Mouse (Mus musculus): ENCODE measurements around the gene Nemp1.

Nemp1 gene

DNA sequence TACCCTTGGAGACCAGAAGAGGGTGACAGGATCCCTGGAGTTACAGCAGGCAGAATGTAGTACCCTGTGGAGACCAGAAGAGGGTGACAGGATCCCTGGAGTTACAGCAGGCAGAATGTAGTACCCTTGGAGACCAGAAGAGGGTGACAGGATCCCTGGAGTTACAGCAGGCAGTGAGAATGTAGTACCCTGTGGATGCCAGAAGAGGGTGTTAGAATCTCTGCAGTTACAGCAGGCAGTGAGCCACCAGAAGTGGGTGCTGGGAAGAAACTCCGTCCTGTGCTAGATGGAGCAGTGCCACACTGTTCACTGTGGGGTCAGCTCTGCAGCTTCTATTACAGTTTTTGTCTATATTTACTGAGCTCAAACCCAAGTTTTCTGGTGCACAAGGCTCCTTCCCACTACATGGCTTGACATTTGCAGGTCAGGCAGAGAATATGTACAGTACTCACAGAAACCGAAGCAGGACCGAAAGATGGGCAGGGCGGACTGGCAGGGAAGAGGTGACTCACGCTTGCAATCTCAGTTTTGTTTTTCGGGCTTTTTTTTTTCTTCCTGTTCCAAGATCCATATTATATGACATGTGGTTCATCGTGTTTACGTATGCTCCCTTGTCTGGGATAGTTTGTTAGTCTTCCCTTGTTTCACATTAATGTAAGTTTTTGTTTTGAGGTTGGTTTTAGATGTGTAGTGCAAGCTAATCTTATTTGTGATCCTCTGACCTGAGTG, 8.3 kb downstream of the Nemp1 start:
- peak; percentile 82 to 94 for DNase-seq

DNA sequence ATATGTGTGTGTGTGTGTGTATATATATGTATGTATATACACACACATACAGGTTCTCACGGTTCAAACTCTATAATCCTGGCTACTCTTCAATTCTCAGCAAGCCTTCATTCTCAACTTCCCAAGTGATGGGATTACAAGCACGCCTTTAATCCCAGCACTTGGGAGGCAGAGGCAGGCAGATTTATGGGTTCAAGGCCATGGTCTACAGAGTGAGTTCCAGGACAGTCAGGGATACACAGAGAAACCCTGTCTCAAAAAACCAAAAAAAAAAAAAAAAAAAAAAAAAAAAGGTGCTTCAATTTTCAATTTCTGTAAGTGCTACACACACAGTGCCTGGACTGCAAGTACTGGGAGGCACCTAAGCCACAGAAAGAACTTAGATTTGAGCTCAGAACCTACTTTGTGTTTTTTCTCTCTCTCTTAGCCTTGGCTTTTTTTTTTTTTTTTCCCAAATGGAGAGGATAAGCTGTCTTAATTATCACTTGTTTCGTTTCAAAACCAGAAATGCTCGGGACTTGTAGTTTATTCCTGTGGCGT, 9.2 kb downstream of the Nemp1 start:
- DNase-seq: no peak

DNA sequence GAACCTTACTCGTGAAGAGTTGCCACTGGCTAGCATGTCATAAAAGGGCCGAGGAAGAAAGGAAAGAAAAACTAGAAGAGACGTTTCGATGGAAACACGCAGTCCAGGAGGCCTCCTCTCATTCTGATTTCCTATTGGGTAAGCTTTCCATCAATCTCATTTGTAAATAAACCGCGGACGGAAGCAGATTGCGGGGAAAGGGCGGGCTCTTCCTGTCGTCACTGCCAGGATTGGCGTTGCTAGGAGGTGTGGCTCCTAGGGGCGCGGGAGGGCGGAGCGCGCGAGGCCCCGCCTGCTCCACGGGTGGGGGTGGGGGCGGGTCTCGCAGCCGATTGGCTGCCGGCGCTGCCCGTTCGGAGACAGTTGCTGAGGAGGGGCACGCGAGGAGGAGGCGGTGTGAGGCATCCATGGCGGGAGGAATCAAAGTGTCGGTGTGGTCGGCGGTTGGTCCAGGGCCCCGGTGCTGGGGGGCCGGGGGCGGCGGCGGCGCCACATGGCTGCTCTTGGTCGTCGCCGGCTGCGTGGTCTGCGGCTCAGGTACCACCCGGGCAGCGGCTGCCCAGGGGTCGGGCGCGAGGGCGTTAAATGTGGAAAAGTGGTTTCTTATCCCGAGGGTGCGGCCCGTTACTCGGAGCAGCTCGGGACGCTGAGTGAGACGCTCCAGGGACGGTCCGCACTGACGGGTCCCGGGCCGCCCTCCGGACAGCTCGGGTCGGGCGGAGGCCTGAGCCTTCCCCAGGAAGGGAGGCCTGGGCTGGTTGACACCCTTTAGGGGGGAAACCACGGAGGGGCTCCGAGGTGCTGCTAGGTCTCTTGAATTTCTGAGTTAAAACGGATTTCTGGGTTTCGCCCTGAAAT, 10.2 kb downstream of the Nemp1 start:
- DNase-seq: peak; percentile 94 to 97

DNA sequence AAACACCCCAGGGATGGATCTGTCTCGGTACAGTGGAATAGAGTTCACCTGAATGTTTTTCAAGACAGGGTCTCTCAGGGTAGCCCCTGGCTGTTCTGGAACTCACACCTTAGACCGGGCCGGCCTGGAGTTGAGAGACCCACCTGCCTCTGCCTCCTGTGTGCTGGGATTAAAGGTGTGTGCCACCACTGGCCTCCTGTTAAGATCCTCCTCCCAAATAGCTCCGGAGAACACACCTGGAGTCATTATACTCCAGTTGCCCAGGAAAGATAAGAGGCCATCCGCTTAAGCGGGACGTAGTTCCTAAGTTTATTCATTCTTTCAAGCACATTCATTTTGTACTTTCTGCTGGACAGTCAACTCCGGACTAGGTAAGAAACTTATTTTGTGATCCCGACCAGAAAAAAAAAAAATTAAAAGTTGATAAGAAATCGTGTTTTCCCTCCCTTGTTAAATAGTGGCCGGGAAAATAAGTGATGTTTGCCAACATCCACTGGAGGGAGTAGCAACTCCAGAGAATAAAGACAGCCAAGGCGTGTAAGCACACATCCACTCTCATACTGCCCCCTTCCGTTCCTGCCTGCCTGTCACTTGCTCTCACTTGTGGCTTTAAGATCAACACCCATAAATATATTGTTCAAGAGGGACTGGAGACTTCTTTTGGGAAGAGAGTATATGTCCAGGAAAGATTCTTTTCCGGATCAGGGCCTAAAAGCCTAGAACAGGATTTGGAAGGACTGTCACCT, 11.1 kb downstream of the Nemp1 start:
- peak; percentile 73 to 82 for DNase-seq

DNA sequence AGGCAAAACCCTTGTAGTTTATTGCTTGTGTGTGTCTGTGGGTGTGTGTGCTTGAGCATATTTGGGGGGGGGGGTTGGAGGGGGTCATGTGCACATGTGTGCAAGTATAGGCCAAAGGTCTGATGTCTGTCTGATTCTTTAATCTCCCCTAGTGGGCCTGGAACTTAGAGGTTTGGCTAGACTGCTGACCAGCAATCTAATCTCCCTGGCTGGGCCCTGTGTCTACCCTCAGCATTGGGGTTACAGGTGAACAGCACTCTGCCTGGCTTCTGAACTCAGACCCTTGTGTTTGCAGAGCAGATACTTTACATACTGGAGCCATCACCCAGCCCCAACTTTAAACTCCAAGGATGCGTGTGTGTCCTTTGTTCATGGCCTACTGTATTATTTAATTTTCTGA, 12.5 kb downstream of the Nemp1 start:
- no peak for DNase-seq

DNA sequence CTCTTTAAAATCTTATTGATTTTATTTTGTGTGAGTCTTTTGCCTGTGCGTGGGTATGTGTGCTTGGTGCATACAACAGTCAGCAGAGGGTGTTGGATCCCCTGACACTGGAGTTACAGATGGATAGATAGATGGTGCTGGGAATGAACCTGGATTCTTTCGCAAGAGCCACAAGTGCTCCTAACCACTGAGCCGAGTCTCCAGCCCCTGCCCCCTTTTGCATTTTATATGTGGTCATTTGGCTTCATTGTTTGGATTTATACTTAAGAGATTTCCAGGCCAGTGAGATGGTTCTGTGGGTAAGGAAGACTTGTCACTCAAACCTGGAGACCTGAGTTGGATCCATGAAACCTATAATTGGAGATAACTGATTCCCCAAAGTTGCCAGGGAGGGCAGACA, 13.2 kb downstream of the Nemp1 start:
- no peak for DNase-seq

DNA sequence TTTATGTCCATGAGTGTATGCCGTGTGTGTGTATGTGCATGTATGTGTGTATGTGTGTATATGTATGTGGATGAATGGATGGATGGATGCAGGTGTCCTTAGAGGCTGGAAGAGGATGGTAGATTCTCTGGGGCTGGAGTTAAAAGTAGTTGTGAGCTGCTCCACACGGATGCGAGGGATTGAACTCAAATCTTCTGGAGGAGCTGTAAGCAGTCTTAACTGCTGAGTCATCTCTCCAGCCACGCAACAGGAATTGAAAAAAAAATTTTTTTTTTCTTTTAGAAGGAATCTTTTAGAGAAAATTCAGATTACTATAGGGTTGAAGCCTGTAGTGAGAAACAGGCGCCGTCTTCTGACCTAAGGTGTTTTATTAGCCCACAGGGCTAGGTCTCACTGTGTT, 16.2 kb downstream of the Nemp1 start:
- DNase-seq: no peak

DNA sequence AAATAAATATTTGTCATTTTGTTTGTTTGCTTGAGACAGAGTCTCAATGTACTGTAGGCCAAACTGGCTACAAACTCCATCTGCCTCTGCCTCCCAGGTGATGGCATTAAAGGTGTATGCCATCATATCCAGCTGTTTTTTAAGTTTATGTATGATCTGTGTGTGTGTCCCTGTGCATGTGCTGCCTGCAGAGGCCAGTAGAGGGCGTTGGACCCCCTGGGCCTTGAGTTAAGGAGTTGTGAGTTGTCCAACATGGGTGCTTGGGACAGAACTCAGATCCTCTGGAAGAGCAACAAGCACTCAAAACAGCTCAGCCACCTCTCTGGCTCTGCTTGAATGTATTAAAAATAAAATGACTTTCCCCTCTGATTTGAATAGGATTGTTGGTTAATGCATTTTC, 24.4 kb downstream of the Nemp1 start:
- DNase-seq: no peak

DNA sequence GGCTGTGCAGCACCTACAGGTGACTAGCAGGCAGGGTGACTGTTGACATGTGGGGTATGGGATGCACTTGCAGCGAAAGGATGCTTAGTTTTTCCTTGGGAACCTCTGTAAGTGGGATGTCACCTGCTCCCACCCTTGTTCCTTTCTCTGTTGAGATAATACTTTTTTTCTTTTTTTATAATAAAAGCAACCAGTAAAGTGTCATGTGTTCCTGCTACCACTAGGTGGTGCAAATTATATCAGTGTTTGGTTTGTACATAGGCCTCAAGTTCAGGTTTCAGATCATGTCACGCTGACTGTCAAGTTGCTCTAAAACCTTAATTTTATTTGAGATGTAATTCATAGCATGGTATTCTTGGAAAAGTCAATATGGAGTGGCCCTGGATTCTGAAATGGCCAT, 27.9 kb downstream of the Nemp1 start:
- peak in 1 of 2 experiments; percentile 21 for DNase-seq

DNA sequence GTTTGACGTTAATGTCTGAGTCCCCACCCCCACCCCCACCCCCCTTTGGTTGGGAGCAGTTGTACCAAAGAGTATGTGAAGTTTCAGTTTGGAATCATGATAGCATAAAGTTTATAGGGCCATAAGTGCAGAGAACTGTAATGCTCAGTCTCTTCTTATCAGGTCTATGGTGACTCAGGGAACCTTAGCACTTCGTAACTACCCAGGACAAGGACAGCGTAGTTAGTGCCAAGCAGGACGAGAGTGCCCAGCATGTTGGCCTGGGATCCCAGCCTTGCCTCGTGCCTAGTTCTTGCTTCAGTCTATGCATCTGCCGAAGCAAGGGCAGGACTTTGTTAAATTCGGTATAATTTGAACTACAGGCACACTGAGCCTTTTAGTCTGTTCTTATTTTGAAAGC, 29.1 kb downstream of the Nemp1 start:
- no peak for DNase-seq

DNA sequence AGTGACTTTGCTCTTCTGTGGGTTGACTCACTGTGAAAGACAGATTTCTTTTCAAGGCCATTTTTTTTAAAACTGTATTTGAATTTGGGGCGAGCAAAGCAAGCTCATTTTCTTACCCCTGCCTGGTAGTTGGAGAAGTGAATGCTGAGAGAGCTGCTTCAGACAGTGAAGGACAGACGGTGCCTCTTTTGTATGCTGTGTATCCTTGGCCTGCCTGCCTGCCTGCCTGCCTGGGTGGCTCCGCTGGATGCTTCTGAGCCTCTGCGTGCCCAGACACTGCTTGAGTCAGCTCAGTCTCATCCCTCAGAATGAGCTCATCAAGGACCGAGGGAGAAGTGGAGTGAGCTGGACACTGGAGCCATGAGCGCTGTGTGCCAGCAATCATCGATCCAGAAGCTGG, 32.3 kb downstream of the Nemp1 start:
- DNase-seq: no peak

DNA sequence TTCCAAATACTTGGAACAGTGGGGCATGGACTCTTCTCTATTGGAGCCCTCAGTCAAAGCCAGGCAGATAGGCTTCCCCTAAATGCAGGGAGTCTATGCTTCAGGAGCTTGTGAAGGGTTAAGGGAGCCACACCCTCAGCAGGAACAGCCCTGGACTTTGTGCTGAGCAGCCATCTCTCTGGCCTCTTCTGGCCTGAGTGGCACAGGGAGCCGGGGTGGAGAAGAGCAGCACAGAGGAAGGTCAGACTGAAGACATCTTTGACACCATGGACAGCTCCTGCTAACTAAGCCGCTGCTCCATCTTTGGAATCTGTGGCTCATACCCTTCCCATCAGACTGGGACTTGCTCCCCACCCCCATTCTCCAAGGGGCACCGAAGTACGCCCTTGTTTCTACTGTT, 36.6 kb downstream of the Nemp1 start:
- DNase-seq: no peak

DNA sequence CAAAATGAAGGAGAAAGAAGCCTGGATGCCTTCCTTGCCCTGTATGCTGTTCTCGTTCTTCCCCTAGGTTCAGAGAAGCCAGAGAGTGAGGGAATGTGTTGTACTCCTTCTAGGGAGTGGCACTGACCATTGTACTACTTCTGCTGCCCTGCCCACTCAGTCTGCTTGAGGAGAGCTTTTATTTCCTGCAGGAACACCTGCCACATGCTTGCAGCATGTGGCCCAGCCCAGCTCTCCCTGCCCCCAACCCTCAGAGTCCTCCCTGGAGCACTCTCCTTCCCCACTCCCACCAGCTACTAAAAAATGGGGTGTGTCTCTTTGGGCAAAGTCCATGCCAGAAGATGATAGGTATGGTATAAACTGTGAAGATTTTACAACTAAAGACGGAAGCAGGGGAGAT, 37.6 kb downstream of the Nemp1 start:
- DNase-seq: no peak

DNA sequence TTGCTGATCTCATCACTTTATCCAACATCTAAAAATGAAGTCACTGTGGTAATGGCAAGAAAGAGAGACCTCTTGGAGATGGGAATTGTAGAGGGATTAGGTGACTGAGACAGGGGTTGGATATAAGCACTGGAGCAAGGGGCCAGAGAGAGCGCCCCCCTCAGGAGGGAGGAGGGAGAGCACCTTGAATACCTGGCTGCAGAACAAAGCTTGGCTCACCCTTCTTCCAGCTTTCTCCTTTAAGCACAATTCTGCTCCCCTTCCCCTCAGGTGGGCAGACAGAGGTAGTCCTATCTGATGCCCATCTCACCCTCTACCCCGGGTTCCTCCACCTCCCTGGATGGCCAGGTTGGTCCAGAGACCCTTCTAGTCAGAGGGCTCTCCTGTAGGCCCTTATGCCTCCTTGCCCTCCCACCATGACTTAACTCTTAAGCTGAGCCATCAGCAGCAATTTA, 38.1 kb downstream of the Nemp1 start, which contains the start of gene Myo1a:
TSS of gene Myo1a (plus strand) at position 405 of the 455 bp plus-strand sequence.
- no peak for DNase-seq

DNA sequence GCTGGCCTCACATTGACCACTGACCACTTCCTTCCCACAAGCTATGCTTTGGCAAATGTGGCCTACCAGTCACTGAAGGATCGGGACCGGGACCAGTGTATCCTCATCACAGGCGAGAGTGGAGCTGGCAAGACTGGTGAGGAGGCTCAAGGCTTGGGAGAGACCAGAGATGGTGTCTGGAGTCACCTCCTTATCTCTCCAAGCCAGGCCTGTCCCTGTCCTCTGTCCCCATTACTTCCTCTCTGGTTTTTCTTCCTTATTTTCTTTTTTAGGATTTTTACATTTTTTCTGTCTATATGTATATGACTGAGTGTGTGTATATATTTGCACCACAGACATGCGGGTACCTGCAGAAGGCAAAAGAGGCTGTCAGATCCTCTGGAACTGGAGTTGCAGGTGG, 39.1 kb downstream of the Nemp1 start:
- no peak for DNase-seq

DNA sequence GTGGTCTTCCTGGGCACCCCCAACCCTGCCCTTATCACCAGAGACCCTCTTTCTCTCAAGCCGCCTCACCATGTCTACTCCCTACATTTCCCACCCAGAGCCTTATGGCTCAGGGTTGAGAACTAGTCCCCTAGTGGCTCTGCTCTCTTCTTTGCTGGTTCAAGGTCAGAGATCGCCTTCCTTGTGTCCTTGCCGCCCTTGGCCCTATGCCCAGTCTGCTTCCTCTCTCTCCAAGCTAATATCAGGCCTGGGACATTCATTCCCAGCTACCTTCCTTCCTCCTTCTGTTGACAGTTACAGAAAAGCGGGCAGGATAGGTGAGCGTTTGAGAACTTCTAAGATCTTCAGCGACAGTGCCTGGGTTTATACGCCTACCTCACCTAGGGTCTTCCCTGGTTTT, 41.0 kb downstream of the Nemp1 start:
- DNase-seq: peak; percentile 33 to 53

DNA sequence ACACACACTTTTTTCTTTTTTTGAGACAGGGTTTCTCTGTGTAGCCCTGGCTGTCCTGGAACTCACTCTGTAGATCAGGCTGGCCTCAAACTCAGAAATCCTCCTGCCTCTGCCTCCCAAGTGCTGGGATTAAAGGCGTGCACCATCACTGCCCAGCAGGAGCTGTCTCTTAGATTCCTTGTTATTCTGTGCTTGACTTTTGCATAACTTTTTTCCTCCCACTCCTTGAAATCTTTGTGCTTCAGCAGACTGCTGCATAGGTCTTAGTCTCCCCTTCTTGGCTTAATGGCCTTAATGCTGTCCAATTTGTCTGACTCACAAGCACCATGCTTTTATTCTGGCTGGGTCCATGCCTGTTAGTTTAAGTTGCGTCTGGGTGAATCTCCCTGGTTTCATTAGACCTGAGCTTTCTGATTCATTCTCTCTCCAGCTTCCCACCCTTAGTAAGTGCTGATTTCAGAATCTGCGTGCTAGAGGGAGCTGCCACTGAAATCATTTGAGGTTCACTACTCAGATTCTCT, 42.2 kb downstream of the Nemp1 start:
- no peak for DNase-seq

DNA sequence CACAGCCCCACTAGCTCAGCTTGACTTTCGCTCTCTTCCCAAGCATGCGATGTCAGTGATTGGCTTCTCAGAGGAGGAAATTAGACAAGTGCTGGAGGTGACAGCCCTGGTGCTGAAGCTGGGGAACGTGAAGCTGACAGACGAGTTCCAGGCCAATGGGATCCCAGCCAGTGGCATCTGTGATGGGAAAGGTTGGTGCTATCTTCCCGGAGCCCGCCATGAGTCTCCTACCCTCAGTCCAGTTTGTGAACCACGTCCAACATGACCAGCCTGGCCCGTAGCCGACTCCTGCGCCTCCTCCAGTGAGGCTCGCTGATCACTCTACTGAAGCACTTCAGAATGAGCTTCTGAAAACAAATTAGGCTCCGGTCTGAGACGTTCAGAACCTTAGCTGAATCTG, 43.6 kb downstream of the Nemp1 start:
- no peak for DNase-seq

DNA sequence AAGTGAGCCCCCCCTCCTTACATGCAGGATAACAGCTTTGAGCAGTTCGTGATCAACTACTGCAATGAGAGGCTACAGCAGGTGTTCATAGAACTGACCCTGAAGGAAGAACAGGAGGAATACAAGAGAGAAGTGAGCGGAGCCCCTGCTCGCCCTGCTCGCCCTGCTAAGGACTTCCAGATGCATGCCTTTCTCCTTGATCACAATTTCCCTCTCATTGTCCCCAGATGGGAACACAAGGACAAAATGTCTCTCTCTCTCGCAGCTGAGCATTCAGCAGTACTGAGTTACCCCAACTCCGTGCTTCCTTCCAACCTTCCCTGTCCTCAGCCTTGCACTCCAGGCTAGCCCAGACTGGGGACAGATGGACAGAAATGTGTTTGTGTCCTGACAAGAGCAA, 46.0 kb downstream of the Nemp1 start:
- DNase-seq: no peak

DNA sequence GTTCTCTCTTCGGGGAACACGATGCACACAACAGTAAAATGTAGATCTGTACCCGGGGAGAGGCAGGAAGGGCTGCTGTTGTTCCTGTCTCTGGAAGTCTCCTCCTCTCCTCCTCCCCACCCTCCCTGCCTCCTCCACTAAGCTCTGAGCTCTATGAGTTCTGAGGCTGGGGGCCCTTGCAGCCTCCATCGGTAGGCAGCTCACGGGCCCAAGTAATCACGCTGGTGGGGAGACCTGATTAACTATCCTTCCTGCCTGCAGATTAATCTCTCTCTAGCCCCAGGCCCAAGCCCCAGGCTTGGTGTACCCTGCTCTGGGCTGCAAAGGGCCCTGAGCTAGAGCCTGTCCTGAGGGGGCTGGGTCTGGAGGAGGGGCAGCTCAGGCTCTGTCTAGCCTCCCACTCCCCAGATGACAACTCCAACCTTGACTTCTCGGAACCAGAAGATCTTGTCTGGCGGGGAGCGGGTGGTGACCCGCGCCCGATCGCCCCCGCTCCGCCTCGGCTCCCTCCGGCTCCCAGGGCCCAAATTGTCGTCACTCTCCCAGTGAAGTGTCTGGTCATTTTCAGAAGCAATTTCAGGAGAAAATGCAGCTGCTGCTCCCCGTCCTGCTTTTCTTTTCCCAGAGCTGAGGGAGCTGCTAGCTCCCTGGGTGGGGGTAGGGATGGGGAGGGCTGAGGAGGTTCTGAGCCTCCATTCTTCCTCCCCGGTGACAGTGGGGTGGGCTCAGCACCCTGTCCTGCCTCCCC, 55.1 kb downstream of the Nemp1 start:
- DNase-seq: peak in 1 of 2 experiments; percentile 23

DNA sequence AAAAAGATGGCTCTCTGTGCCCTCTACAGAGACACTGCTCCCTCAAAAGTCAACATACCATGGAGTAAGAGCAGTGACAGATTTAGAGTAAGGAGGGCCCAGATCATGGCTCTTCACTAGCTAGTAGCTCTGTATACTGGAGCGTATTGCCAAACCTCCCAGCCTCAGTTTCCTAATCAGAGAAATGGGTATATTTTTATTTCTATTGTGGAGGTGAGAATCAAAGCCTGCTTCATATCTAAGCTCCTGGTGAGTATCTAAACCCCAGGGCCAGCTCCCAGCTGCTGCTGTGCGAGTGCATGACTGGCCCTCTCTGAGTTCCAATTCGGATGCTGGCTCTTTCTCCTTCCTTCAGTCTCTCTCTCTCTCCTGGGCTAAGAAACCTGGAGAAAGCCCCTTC, 57.5 kb downstream of the Nemp1 start, which contains the start of gene Tac2:
TSS of gene Tac2 (plus strand) at position 301 of the 400 bp plus-strand sequence.
- no peak for DNase-seq

DNA sequence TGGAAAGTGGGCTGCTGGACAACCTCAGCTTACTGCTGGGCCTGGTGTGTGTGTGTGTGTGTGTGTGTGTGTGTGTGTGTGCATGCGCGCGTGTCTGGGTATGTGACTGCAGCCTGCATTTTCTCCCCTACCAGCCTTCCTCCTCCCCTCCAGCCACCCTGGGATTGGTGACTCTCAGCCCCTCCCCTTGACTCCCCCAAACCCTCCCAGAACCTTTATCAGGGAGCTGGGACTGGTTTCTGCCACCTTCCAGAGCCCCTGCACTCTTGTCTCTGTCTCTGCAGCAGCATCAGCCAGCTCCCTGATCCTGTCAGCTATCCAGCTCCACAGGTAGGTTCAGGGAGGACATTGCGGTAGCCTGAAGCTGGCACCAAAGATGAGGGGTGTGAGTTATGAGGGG, 58.4 kb downstream of the Nemp1 start:
- no peak for DNase-seq
